Mouse (Mus musculus): ENCODE results near the gene Itpr2.

The Itpr2 gene

DNA sequence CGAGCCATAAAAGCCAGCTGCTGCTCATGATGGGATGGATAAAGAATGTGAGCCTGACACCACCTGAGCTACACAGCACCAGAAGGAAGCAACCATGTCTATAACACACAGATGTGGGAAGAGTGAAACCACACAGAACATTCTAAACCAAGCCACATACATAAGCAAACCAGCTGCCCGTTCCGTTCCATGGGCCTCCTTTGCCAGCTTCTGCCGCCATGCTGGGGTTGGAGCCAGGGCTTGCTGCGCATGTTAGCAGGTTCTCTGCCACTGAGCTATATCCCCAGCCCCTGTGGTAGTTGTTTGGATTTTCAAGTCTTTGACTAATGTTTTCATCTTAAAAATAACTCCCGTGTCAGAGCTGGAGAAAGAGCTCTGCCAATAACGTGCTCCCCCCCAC, 87.9 kb downstream of the Itpr2 start:
- no peak for DNase-seq (ENCODE audit: low spot score)

DNA sequence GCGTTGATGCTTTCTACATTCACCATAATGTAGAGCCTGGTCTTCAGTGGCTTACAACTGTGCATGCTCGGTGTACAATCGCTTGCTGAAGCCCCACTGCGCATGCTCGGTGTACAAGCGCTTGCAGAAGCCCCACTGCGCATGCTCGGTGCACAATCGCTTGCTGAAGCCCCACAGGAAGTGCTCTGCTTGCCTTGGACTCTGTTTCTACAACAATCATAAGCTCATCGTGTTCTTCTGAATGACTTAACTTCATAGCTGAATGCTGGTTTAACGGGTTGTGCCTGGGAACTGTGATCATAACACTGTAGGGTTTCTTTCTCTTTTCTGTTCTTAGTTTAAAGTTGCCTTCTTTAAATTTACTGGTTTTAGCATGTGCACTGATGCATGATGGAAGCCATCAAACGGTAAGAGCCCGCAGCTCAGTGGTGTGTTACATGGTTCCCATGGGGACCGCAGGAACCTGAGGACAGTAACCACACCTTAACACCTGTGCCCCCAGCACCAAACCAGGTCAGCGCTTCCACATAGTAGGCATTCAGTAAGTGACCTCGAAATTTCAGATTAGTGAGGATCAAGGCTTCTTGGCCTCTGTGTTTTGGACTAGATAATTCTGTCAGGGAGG, 90.5 kb downstream of the Itpr2 start:
- DNase-seq (ENCODE audit: low spot score): no peak

DNA sequence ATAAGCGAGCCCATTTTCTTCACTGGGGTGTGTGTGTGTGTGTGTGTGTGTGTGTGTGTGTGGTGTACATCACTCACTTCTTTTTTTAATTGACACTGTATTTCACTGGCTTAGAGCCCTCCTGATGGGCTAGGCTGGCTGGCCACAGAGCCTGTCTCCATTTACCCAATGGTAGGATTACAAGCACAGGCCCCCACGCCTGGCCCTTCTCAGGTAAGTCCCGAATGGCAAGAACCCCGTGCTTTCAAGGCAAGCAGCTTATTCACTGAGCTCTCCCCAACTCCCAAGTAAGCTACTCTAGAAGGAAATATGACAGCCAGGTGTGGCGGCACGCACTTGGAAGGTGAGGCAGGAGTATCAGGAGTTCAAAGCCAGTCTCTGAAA, 91.6 kb downstream of the Itpr2 start:
- DNase-seq (ENCODE audit: low spot score): no peak

DNA sequence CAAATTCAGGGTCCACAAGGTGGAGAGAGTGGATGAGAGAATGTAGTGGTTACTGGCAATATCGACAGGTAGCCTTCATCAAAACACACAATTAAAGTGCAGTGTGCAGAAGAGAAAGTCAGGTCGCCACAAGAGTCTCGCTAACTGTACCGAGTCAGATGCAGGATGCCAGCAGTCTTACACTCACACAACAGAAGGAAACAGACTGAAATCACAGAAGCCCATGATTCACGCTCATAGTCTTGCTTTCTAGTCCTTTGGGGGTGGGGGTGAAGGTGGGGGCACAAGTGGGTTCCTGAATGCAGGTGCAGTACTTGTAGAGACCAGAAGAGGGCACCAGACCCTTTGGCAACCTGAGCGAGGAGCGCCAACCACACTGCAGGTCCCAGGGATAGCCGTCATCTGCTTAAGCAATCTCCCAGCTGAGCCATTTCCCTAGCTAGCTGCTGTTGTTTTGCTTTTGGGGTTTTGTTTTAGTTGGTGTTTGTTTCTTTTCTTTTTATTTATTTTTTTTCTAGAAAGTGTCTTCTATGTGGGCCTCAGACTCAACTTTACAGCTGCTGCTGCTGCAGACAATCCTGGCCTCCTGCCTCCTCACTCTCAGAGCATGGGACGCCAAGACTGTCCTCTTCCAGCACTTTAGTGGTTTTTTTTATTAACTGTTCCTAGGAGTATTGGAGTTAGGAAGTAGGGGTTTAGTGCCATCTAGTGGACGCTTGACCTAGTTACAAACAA, 92.2 kb downstream of the Itpr2 start:
- peak; percentile 66 for DNase-seq (ENCODE audit: low spot score)

DNA sequence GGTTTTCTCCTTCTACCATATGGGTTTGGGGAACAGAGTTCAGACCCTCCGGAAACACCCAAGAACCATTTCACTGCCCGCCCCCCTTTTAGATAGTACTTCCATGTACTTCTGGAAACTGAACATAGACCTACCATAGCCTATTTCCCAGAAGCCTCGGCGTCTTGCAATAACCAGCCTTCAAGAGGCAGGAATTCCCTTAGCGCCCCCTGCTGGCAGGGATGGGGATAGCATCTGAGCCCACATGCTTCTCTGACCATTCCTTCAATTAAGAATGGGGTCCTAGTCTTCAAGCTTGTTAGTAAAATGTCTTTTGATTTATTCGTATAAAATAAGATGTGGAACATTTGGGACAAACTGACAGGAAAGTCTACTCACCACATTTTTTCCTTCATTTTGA, 96.6 kb downstream of the Itpr2 start:
- peak; percentile 32 for DNase-seq (ENCODE audit: low spot score)

DNA sequence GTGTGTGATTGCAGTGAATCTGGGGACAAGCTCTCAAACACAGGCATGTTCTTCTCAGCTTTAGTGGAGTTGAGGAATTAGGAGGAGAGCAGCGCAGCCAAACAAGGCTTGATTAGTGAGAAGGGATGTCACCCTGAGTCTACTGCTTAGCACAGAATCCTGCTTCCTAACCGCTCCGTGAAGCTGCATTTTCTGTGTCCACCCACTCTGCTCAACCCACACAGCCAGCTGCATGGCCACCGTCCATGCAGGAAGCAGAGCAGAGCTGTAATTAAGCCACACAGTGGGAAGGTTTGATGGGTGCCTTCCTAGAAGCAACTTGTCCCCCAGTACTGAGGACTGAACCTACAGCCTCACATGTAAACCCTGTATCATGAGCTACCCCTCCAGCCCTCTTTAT, 97.1 kb downstream of the Itpr2 start:
- DNase-seq (ENCODE audit: low spot score): no peak

DNA sequence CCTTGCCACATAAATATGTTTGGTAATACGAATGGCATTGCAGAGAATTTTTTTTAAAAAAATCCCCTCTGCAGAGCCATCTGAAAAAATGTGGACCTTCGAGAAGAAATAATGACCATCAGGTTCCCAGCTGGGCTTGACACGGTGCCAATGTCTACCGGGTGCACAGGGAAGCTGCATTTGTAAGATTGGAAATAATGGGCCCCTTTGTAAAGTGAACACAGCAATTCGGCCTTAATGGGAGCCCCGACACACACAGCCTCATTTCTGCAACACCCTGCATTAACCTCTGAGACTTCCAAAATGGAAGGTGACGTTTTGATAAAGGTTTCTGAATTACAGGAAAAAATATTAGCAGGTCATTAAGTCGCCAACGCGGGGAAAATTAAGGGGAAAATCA, 97.9 kb downstream of the Itpr2 start:
- no peak for DNase-seq (ENCODE audit: low spot score)

DNA sequence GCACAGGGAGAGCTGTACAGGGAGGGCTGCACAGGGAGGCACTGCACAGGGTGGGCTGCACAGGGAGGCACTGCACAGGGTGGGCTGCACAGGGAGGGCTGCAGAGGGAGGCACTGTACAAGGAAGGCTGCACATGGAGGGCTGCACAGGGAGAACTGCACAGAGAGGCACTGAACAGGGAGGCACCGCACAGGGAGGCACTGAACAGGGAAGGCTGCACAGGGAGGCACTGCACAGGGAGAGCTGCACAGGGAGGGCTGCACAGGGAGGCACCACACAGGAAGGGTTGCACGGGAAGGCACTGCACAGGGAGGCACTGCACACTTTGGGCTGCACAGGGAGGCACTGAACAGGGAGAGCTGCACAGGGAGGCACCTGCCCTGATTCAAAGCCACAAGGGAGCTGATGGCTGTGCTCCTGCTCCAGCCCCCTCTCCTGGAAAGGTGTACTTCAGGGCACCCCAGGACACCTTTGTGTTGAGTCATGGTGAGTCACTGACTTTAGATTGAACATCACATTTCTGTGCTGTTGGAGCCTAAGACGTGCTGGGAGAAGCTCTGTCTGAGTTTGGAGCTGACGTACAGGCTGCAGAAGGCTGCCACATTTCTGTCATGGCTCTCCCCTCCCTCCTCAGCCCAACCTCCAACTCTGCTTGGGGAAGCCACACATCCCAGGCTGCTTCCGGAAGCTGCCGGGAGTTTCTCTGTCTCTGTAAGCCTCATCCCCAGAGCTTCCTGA, 98.9 kb downstream of the Itpr2 start:
- DNase-seq (ENCODE audit: low spot score): no peak

DNA sequence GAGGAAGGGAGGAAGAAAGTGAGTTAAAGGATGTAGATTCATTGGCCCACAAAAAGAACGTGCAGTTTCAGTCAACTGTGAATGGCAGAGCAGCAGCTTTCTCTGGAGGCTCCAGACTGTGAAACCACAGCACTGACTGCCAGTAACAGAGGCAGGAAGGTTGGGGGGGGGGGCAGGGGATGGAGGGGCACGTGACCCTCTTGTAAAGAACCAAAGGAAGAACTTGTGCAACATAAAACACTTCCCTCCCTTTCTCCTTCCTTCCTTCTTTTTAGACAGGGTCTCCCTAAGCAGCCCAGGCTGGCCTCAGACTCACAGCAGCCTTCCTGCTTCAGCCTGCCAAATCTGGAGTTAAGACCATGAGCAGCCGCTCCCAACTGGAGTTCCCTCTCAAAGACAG, 104.2 kb downstream of the Itpr2 start:
- DNase-seq (ENCODE audit: low spot score): no peak

DNA sequence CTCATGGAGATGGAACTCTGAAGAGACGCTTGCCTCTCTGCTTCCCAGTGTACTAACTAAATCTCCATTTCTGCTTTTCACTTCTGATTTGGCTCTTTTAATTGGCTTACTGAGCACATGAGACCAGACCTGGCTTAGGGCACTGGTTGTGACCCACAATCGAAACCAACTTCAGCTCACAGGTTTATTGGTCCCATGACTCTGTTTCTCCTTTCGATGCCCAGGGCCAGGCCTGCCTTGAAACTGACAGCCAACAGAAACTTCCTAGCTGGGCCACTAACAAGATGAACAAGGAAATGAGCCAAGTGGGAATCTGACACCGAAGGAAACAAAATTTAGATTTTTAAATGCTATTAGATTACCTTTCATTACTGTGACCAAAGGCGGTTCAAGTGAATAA, 105.8 kb downstream of the Itpr2 start:
- no peak for DNase-seq (ENCODE audit: low spot score)

DNA sequence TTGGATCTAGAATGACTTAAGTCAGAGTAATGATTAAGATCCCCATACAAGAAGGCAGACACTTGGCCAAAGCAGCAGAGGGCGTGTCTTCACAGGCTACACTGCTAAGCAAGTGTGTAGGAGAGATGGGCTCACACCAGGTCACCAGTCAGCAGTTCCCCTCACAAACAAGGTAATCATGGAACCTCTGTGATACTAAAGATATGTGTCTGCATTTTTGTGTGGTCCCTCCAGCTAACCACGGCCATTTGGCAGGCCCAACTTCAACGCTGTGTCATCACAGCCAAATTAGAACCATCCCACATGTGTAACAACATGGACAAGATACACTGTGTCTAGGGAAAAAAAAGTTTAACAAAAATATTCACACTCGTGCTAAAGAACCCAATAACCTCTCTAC, 106.4 kb downstream of the Itpr2 start:
- no peak for DNase-seq (ENCODE audit: low spot score)

DNA sequence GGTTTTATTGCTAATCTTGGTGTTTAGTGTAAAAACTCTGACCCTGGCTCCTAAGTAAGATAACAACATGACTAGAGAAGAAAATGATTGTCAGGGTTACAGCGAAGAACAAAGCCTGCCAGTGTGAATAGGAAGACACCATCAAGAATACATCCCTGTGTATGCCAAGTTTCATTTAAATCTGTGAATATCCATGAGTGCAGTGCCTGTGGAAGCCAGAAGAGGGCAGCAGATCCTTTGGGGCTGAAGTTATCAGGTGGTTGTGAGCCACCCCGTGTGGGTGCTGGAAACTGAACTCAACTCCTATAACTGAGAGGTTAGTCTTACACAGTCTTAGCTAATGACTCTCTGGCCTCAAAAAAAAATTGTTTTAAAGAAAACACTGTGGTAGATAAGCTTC, 109.8 kb downstream of the Itpr2 start:
- DNase-seq (ENCODE audit: low spot score): no peak

DNA sequence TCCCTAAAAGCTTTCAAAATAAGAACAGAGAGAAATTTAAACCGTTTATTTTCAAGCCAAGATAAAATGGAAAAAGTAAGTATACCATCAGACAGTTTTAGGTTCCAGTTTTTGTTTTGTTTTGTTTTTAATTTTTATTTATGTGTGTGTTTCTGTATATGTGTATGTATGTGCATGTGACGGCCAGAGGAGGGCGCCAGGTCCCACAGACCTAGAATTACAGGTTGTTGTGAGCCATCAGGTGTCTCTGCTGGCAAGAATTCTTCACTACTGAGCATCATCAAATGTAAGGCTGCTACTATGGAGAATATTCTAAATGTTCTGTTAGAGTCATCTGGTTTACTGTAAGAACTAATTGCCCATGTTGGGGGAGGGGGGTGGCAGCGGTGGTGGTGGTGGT, 111.9 kb downstream of the Itpr2 start:
- DNase-seq (ENCODE audit: low spot score): no peak

DNA sequence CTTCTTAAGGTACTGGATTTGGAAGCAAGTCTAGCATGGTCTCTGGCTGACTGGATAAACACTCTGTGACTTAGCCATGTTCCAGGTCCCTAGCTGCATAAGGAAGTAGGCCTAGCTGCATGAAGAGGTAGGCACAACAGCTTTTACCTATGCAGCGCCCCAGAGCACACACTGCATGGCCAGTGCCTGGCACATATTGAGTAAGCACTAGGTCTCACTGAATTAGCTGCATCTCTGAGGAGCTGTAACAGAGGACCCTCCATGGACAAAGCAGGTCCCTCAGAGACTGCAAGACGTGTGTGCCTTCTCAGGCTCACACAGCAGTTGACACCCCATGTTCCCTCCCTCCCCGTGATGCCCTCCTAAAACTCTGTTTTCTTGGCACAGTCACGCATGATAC, 114.0 kb downstream of the Itpr2 start:
- no peak for DNase-seq (ENCODE audit: low spot score)

DNA sequence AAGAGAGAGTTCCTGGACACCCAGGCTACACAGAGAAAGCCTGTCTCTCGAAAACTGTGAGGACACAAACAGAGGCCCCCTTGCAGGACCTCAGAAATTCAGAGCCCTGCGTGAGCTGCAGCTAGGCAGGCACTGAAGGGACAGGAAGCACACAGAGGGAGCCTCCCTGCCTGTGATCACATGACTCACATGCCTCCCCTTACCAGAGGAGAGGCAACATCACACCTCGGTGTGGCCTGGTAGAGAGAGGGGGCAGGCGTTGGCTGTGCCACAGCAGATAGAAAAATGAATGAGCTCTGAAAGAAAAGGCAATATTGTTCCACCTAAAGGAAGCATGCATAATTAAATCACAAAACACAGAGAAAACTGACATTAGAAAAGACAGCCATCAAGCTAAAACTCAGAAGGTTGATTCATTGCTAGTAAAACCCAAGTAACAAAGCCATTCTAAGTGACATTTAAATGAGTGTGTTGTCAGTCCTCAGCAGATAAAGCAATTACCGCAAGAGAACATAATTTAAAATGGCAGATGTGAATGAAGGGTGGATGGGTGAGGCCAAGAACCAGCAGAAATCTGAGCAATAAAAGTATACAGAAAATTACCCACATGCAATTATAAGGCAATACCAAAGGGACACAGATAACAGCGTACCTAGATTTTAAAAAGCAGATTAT, 114.8 kb downstream of the Itpr2 start:
- no peak for DNase-seq (ENCODE audit: low spot score)

DNA sequence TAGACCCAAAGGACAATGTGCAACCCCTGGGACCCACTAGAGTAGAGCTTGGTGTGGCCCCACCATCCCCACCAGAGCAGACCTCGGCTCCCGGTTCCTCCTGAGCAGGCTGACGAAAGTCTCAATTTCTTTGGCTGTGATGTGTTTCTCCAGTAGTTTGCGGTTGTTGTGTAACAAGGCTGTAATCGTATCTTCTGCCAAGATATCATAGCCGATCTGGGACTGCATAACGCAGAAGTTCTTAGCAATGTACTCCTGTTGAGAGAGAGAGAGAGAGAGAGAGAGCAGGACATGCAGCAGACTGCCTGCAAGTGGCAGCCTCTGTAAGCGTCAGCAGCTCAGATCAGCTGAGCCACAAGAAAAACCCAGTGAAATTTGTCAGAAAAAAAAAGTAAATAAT, 122.8 kb downstream of the Itpr2 start:
- no peak for DNase-seq (ENCODE audit: low spot score)

DNA sequence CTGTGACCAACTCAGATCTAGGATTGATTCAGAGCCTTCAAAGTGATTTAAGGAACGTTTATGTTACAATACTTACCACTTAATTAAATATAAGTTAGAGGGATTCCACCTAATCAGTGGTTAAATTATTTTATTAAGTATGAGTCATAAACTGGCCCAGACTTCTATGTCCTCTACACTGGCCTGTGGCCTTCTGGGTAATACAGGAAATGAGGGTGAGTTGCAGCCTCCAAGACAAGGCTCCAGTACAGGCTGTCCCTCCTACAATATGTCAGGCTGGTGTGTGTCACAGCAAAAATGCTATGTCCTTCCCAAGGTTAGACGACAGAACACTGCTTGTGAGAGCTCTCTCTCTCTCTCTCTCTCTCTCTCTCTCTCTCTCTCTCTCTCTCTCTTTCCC, 130.5 kb downstream of the Itpr2 start:
- DNase-seq (ENCODE audit: low spot score): no peak

DNA sequence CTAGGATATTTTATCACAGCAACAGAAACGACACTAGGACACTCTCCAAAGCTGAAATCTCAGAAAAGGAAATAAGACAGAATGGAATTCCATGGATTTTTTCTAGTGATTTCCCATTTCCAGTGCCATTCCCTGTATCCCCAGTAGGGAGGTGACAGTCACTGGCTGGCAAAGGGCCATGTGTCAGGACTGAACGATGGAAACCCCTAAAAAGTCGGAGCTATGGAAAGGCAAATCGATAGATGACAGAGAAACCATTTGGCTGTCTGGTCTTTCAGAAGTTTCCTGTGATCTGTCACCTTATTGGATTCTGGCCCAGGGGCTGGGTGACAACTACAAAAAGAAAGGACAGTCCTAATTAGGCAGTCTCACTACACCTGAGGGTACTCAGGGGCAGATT, 135.8 kb downstream of the Itpr2 start:
- no peak for DNase-seq (ENCODE audit: low spot score)

DNA sequence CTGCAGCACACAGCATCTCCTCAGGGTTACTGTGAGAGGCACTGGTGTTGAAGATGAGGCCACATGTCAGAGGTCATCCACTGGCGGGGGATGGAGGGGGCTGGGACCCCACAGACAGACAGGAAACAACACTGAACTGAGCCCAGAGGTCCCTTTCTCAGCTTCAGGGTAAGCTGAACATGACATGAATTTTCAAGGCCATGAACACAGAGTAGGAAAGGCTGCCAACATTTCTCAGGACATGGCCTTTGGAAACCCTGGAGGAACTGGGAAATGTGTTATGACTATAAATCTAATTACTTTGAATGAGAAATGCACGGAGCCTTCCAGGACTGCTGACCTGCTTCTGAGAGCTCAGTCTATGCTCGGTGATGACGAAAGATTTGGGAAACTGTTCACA, 144.1 kb downstream of the Itpr2 start:
- no peak for DNase-seq (ENCODE audit: low spot score)

DNA sequence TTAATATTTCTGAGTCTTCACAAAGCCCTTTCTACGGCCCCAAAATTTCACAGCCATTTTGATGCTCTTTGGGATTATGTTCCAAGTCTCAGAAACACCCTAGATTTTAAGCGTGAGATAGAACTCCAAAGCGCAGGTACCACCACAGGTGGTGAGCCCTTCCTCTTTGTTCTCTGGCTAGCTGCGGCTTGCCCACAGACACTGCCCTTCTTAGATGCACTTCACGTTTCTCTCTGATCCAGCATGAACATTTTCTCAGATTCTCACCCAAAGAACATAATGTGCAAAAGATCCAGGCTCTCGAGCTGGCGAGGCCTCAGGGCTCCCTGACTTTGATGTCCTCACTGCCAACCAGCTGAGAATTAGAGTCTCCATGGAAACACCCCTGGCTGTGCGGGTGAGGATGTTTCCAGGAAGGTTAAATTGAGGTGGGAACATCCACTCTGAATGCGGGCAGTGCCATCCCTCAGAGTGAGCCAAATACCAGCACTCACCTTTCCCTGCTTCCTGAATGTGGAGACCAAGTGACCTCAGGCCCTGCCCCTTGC, 149.7 kb downstream of the Itpr2 start:
- no peak for DNase-seq (ENCODE audit: low spot score)

DNA sequence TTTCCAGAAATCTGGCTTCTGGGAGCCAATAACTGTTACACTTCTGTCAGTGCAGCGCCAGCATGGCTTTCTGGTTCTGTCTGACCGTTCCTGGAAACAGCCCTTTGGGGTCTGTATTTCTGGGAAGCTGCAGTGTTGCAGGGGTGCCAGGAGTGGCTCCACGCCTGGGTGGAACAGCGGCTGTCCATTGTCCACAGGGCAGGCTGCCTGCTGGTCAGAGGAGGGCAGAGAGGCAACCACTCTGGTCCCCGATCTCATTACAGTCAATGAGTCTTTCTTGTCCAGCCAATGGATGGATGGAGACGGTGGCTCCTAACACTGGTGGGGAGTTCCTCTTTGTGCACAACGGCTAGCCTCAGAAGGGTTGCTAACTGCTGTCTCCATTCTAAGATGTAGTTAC, 150.2 kb downstream of the Itpr2 start:
- DNase-seq (ENCODE audit: low spot score): no peak

DNA sequence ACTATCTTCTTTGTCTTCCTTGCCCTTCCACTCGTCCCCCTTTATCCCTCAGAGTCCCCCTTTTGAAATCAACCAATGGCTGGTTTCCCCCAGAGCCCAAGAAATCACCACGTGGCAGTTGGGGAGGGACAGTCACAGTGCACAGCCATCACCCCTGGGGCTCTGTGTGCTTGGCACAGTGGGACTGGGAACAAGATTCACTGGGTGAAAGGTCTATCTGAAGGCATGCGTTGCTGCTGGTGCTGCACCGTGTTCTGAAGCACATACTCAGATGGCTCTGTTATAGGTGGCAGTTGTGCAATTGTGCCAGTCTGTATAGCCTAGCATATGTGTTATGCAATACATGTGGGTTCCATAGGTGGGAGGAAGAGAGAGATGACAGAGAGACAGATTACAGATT, 154.5 kb downstream of the Itpr2 start:
- no peak for DNase-seq (ENCODE audit: low spot score)

All from urinary bladder, postnatal 25 days (tissue).